Mouse (Mus musculus) lung, embryonic 14.5 days (tissue): ENCODE results near the gene Eif4e3. TPM values are rescaled to one million over a fixed set of nuclear protein-coding genes. Genes with fewer than 3 reads are reported as not detected.

Source experiments
- ATAC-seq: fragments of 200-750 bp; cut with Nextera tagmentation; 2 replicates; pipeline ENCODE4 v1.8.0; 2017; ENCODE audit warnings: mild to moderate bottlenecking, moderate TSS enrichment, moderate library complexity; ENCODE audit not compliant: insufficient read depth
- DNase-seq: peaks from one replicate; pipeline ENCODE4 v3.0.0-alpha.2; 2015
- H3K27ac ChIP-seq: fragments of 300-500 bp; sonication (generic); 2 replicates; pipeline ENCODE4 v1.5.1; 2014; ENCODE audit warnings: low read depth, mild to moderate bottlenecking, moderate library complexity
- H3K27me3 ChIP-seq: fragments of 300-500 bp; sonication (generic); 2 replicates; pipeline ENCODE4 v1.6.1; 2014; ENCODE audit warnings: low read length, control low read depth; ENCODE audit not compliant: insufficient read depth
- H3K36me3 ChIP-seq: fragments of 300-500 bp; sonication (generic); 2 replicates; pipeline ENCODE4 v1.6.1; 2014; ENCODE audit warnings: control low read depth; ENCODE audit not compliant: insufficient read depth
- H3K4me1 ChIP-seq: fragments of 300-500 bp; sonication (generic); 2 replicates; pipeline ENCODE4 v1.6.1; 2014; ENCODE audit warnings: antibody characterized with exemption, control low read depth; ENCODE audit not compliant: insufficient read depth
- H3K4me2 ChIP-seq: fragments of 300-500 bp; sonication (generic); 2 replicates; pipeline ENCODE4 v1.6.1; 2014; ENCODE audit warnings: mild to moderate bottlenecking
- H3K4me3 ChIP-seq: fragments of 300-500 bp; sonication (generic); 2 replicates; pipeline ENCODE4 v1.5.1; 2014; ENCODE audit warnings: low read depth, low read length
- H3K9ac ChIP-seq: fragments of 300-500 bp; sonication (generic); 2 replicates; pipeline ENCODE4 v1.6.1; 2014
- H3K9me3 ChIP-seq: fragments of 300-500 bp; sonication (generic); 2 replicates; pipeline ENCODE4 v1.6.1; 2016; ENCODE audit warnings: low read depth, low read length, control low read depth
- CTCF ChIP-seq: IDR thresholded peaks from 2 replicates; pipeline ENCODE4 v1.5.1; 2016; ENCODE audit warnings: antibody characterized with exemption, low read depth
- WGBS: fragments of 180-500 bp; shearing (Covaris S2); extraction: QIAGEN DNeasy Blood & Tissue Kit; methylation state at CpG from one replicate; pipeline ENCODE4 v1.1.7; 2014; 5-methylcytosine and 5-hydroxymethylcytosine counted together
- polyA plus RNA-seq: library from polyadenylated mRNA; unstranded; fragments of >200 nt; fragmentation: Nextera tagmentation; extraction: Ambion mirVana; gene quantifications from 2 replicates; pipeline ENCODE4 v1.2.1, GENCODE M21; 2014

Eif4e3 gene
- polyA plus RNA-seq, 1 experiment from 2014 or later = 27.8 TPM

- DNase-seq = peak; percentile 67
Observed at GRCm38 (mm10) chr6:99623641-99624040, 42.9 kb downstream of the Eif4e3 start.

GRCm38 (mm10) chr6:99621167-99621566 lies 45.4 kb downstream of the Eif4e3 start:
- 47% methylated on average over 4 of the region's 4 CpGs for WGBS
- DNase-seq = no peak
- Histone ChIP-seq H3K9me3 (no peaks in the 10 kb centered on the region), H3K4me1 (no peaks in the 10 kb centered on the region), H3K27me3 (no peaks in the 10 kb centered on the region), H3K4me2 (no peak overlapping the region), H3K4me3 (no peak overlapping the region), H3K27ac (no peak overlapping the region), H3K9ac (no peak overlapping the region), H3K36me3 (no peaks in the 10 kb centered on the region; the same call in 1 of the 2 replicates)
- no peak for ATAC-seq
- no peak for TF ChIP-seq CTCF

More at GRCm38 (mm10) chr6:99623641-99624040, 42.9 kb downstream of the Eif4e3 start:
- ATAC-seq = peak; percentile 49
- no peak overlapping the region for H3K4me2 ChIP-seq
- H3K9me3 ChIP-seq = no peaks in the 10 kb centered on the region
- WGBS = 11% methylated on average over 6 of the region's 6 CpGs
- H3K4me3 ChIP-seq = no peak overlapping the region
- peaks cover 4% of the 10 kb centered on the region for H3K36me3 ChIP-seq
- no peaks in the 10 kb centered on the region for H3K27me3 ChIP-seq
- no peak overlapping the region for H3K27ac ChIP-seq
- no peaks in the 10 kb centered on the region for H3K4me1 ChIP-seq
- peak; percentile 66 for TF ChIP-seq CTCF
- no peak overlapping the region for H3K9ac ChIP-seq

- WGBS = 58% methylated on average over 7 of the region's 7 CpGs
- H3K9me3 ChIP-seq = no peaks in the 10 kb centered on the region
- no peak overlapping the region for H3K27ac ChIP-seq
- H3K9ac ChIP-seq = no peak overlapping the region
- TF ChIP-seq CTCF = no peak
- H3K4me3 ChIP-seq = no peak overlapping the region
- no peaks in the 10 kb centered on the region; the same call in 1 of the 2 replicates for H3K36me3 ChIP-seq
- H3K27me3 ChIP-seq = no peaks in the 10 kb centered on the region
- DNase-seq (no peak), ATAC-seq (no peak)
- H3K4me2 ChIP-seq = no peak overlapping the region
- 0 out of 2 replicates have a peak, but pooled peaks cover 1% of the 10 kb centered on the region for H3K4me1 ChIP-seq
Observed at GRCm38 (mm10) chr6:99620471-99620870, 46.1 kb downstream of the Eif4e3 start.

- H3K9ac ChIP-seq = no peak overlapping the region
- H3K4me1 ChIP-seq = peaks cover 6% of the 10 kb centered on the region; the same call in 1 of the 2 replicates
- H3K36me3 ChIP-seq = no peaks in the 10 kb centered on the region; the same call in 1 of the 2 replicates
- no peaks in the 10 kb centered on the region for H3K9me3 ChIP-seq
- H3K4me3 ChIP-seq = no peak overlapping the region
- H3K27me3 ChIP-seq = no peaks in the 10 kb centered on the region
- no peak overlapping the region for H3K4me2 ChIP-seq
- peak; percentile 39 for DNase-seq
- H3K27ac ChIP-seq = no peak overlapping the region
- 40% methylated on average over 8 of the region's 8 CpGs for WGBS
- no peak for ATAC-seq
- TF ChIP-seq CTCF = no peak
Observed at GRCm38 (mm10) chr6:99619964-99620363, 46.6 kb downstream of the Eif4e3 start.

GRCm38 (mm10) chr6:99619466-99619865 lies 47.1 kb downstream of the Eif4e3 start:
- Histone ChIP-seq H3K4me2 (no peak overlapping the region), H3K9me3 (no peaks in the 10 kb centered on the region), H3K36me3 (no peaks in the 10 kb centered on the region; the same call in 1 of the 2 replicates), H3K27me3 (no peaks in the 10 kb centered on the region), H3K27ac (no peak overlapping the region), H3K4me3 (no peak overlapping the region), H3K9ac (no peak overlapping the region), H3K4me1 (peaks cover 7% of the 10 kb centered on the region; the same call in 1 of the 2 replicates)
- no peak for ATAC-seq
- DNase-seq = peak; percentile 46
- no peak for TF ChIP-seq CTCF
- 35% methylated on average over 8 of the region's 8 CpGs for WGBS

- no peak overlapping the region for H3K9ac ChIP-seq
- 61% methylated on average over 7 of the region's 7 CpGs for WGBS
- no peak for ATAC-seq
- H3K27me3 ChIP-seq = no peaks in the 10 kb centered on the region
- H3K4me3 ChIP-seq = no peak overlapping the region
- peaks cover 7% of the 10 kb centered on the region; the same call in 1 of the 2 replicates for H3K4me1 ChIP-seq
- DNase-seq = no peak
- H3K36me3 ChIP-seq = no peaks in the 10 kb centered on the region; the same call in 1 of the 2 replicates
- no peaks in the 10 kb centered on the region for H3K9me3 ChIP-seq
- H3K4me2 ChIP-seq = no peak overlapping the region
- TF ChIP-seq CTCF = no peak
- no peak overlapping the region for H3K27ac ChIP-seq
Observed at GRCm38 (mm10) chr6:99617867-99618266, 48.7 kb downstream of the Eif4e3 start.

GRCm38 (mm10) chr6:99617415-99617814 lies 49.2 kb downstream of the Eif4e3 start:
- no peak overlapping the region for H3K27ac ChIP-seq
- no peaks in the 10 kb centered on the region for H3K9me3 ChIP-seq
- no peak for ATAC-seq
- H3K9ac ChIP-seq = no peak overlapping the region
- no peaks in the 10 kb centered on the region for H3K36me3 ChIP-seq
- no peak for TF ChIP-seq CTCF
- DNase-seq = no peak
- H3K27me3 ChIP-seq = no peaks in the 10 kb centered on the region
- no peak overlapping the region for H3K4me2 ChIP-seq
- peaks cover 7% of the 10 kb centered on the region; the same call in 1 of the 2 replicates for H3K4me1 ChIP-seq
- WGBS = 89% methylated on average over 1 of the region's 1 CpGs
- no peak overlapping the region for H3K4me3 ChIP-seq
